Mouse (Mus musculus) bone marrow macrophage, adult 2 months (primary cell): ENCODE data around the gene Rtcb.

Experiments
- CTCF ChIP-seq: IDR thresholded peaks from 2 replicates; pipeline ENCODE4 v1.5.1; 2012; ENCODE audit warnings: low read depth, mild to moderate bottlenecking, low read length, moderate library complexity
- POLR2A ChIP-seq: IDR thresholded peaks from 2 replicates; pipeline ENCODE4 v1.6.1; 2012; ENCODE audit warnings: mild to moderate bottlenecking, low read depth, low read length, borderline replicate concordance

- no peak for TF ChIP-seq POLR2A
- TF ChIP-seq CTCF = no peak
Measured at GRCm38 (mm10) chr10:85936280-85936965, 21.2 kb downstream of the Rtcb start.
